Comparison of ENCODE assay signal across 7 mouse cellular contexts in the genomic region with DNA sequence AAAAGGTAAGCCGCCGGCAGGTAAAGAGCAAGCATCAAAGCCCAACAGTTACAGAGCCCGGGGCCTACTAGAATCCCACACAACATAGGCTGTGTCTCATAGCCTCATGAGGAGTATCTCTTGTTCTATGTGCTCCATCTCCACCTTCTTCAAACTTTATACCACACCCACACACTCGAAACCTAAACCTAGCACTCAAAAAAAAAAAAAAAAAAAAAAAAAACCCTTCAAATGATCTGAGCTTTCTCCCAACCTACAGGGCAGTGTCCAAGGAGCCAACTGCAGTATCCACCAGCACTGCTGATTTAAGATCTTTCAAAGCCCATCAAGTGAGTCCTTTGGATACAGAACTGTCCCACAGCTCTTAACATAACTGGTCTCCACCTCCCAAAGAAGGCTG. TPM values are rescaled to one million over a fixed set of nuclear protein-coding genes. Genes with fewer than 3 reads are reported as not detected.
DNase-seq lines count a peak whose midpoint lies in the region; ATAC-seq lines count a peak whose summit lies in the region.

No protein-coding gene starts in this region.

- ATAC-seq in liver, embryonic 11.5 days (replicated peaks; ENCODE audit: low FRiP score), result no peak
- no peak for ATAC-seq in embryonic facial prominence, embryonic 14.5 days (ENCODE audit: low read depth)
- ATAC-seq in neural tube, embryonic 15.5 days (ENCODE audit: low FRiP score), result no peak

- no peaks in the 10 kb centered on the region for H3K27me3 ChIP-seq in liver, embryonic 11.5 days (replicated peaks; ENCODE audit: control insufficient read depth, insufficient read depth, low read length)
- no peaks in the 10 kb centered on the region for H3K27me3 ChIP-seq in embryonic facial prominence, embryonic 14.5 days (replicated peaks; ENCODE audit: control insufficient read depth, insufficient read depth, low read length)
- no peaks in the 10 kb centered on the region for H3K27me3 ChIP-seq in limb, embryonic 10.5 days (ENCODE audit: low read depth, poor library complexity, severe bottlenecking)
- H3K27me3 ChIP-seq in neural tube, embryonic 15.5 days (replicated peaks), result no peaks in the 10 kb centered on the region

- H3K4me2 ChIP-seq in liver, embryonic 11.5 days, result peak overlapping the region; percentile 76
- peak overlapping the region; percentile 89 for H3K4me2 ChIP-seq in embryonic facial prominence, embryonic 14.5 days (ENCODE audit: low read depth, low read length)
- peak overlapping the region; percentile 95 for H3K4me2 ChIP-seq in neural tube, embryonic 15.5 days

- H3K4me3 ChIP-seq in liver, embryonic 11.5 days (ENCODE audit: low read depth, low read length), result peak overlapping the region; percentile 83
- peak overlapping the region; percentile 100 for H3K4me3 ChIP-seq in embryonic facial prominence, embryonic 14.5 days (ENCODE audit: low read depth, low read length)
- H3K4me3 ChIP-seq in limb, embryonic 10.5 days, result peak overlapping the region; percentile 74
- H3K4me3 ChIP-seq in neural tube, embryonic 15.5 days (replicated peaks), result peak overlapping the region; percentile 99

- H3K36me3 ChIP-seq in liver, embryonic 11.5 days (ENCODE audit: control insufficient read depth, insufficient read depth, low read length), result peaks cover 12% of the 10 kb centered on the region; the same call in 1 of the 2 replicates
- H3K36me3 ChIP-seq in embryonic facial prominence, embryonic 14.5 days (ENCODE audit: control insufficient read depth, insufficient read depth, low read length), result peaks cover 36% of the 10 kb centered on the region
- H3K36me3 ChIP-seq in limb, embryonic 10.5 days, result peaks cover 47% of the 10 kb centered on the region
- peaks cover 18% of the 10 kb centered on the region for H3K36me3 ChIP-seq in neural tube, embryonic 15.5 days

- H3K9me3 ChIP-seq in liver, embryonic 11.5 days (ENCODE audit: control insufficient read depth, low read length), result no peaks in the 10 kb centered on the region
- H3K9me3 ChIP-seq in embryonic facial prominence, embryonic 14.5 days (ENCODE audit: control insufficient read depth, low read length), result no peaks in the 10 kb centered on the region
- no peaks in the 10 kb centered on the region for H3K9me3 ChIP-seq in limb, embryonic 10.5 days (replicated peaks)
- no peaks in the 10 kb centered on the region for H3K9me3 ChIP-seq in neural tube, embryonic 15.5 days (replicated peaks)

- H3K27ac ChIP-seq in liver, embryonic 11.5 days (ENCODE audit: low read depth, low read length), result no peak overlapping the region
- H3K27ac ChIP-seq in embryonic facial prominence, embryonic 14.5 days (replicated peaks; ENCODE audit: low read depth, low read length), result no peak overlapping the region
- no peak overlapping the region for H3K27ac ChIP-seq in limb, embryonic 10.5 days
- peak overlapping the region; percentile 98; the same call in 1 of the 2 replicates for H3K27ac ChIP-seq in neural tube, embryonic 15.5 days (replicated peaks)

- no peak for DNase-seq in liver, embryonic 11.5 days (ENCODE audit: low spot score)
- no peak for DNase-seq in liver
- DNase-seq in embryonic facial prominence, embryonic 14.5 days (ENCODE audit: low spot score), result no peak
- no peak for DNase-seq in limb, embryonic 10.5 days (ENCODE audit: low spot score)
- DNase-seq in adrenal gland, postnatal 36 days, result no peak
- DNase-seq in cerebellum, postnatal 14 days, result no peak

- H3K9ac ChIP-seq in liver, embryonic 11.5 days (ENCODE audit: low read depth, low read length), result peak overlapping the region; percentile 81; the same call in 1 of the 2 replicates
- H3K9ac ChIP-seq in embryonic facial prominence, embryonic 14.5 days (ENCODE audit: low read depth, low read length), result 0 out of 2 replicates have a peak overlapping the region, but pooled peaks have one; percentile 25
- peak overlapping the region; percentile 90 for H3K9ac ChIP-seq in neural tube, embryonic 15.5 days (replicated peaks)

- peaks cover 20% of the 10 kb centered on the region for H3K4me1 ChIP-seq in liver, embryonic 11.5 days (replicated peaks; ENCODE audit: control insufficient read depth, insufficient read depth, low read length)
- peaks cover 23% of the 10 kb centered on the region for H3K4me1 ChIP-seq in embryonic facial prominence, embryonic 14.5 days (ENCODE audit: control insufficient read depth, insufficient read depth, low read length)
- peaks cover 27% of the 10 kb centered on the region for H3K4me1 ChIP-seq in limb, embryonic 10.5 days
- H3K4me1 ChIP-seq in neural tube, embryonic 15.5 days, result peaks cover 36% of the 10 kb centered on the region

- WGBS in liver, embryonic 11.5 days, result 88% methylated on average over 4 of the region's 4 CpGs
- WGBS in embryonic facial prominence, embryonic 14.5 days, result 88% methylated on average over 4 of the region's 4 CpGs
- 93% methylated on average over 4 of the region's 4 CpGs for WGBS in limb, embryonic 10.5 days
- 90% methylated on average over 4 of the region's 4 CpGs for WGBS in neural tube, embryonic 15.5 days

RNA-seq across cellular contexts. Expression of a gene that starts 1.5 kb away (rescaled TPM):
- polyA plus RNA-seq in liver, embryonic 11.5 days (2014; fragmentation: Nextera tagmentation; extraction: Ambion mirVana), result 42.7 and 46.7 TPM in 2 replicates
- polyA plus RNA-seq in embryonic facial prominence, embryonic 14.5 days (2014; fragmentation: Nextera tagmentation; extraction: Ambion mirVana), result 28.0 TPM in 2 replicates
- 39.0 and 43.0 TPM in 2 replicates for polyA plus RNA-seq in limb, embryonic 10.5 days (2016; fragmentation: Nextera tagmentation; extraction: Ambion mirVana)
- 29.2 and 30.5 TPM in 2 replicates for polyA plus RNA-seq in neural tube, embryonic 15.5 days (2015; fragmentation: Nextera tagmentation; extraction: Ambion mirVana)
- total RNA-seq in adrenal gland, postnatal 36 days (2021), result 10 to 100 TPM; 24.3 to 25.5 TPM

RNA-seq across cellular contexts. Expression of a gene that starts 1.6 kb away (rescaled TPM):
- 17.4 and 19.3 TPM in 2 replicates for polyA plus RNA-seq in liver, embryonic 11.5 days (2014; fragmentation: Nextera tagmentation; extraction: Ambion mirVana)
- 17.3 and 22.2 TPM in 2 replicates for polyA plus RNA-seq in embryonic facial prominence, embryonic 14.5 days (2014; fragmentation: Nextera tagmentation; extraction: Ambion mirVana)
- polyA plus RNA-seq in limb, embryonic 10.5 days (2016; fragmentation: Nextera tagmentation; extraction: Ambion mirVana), result 32.9 and 43.1 TPM in 2 replicates
- 18.9 and 24.6 TPM in 2 replicates for polyA plus RNA-seq in neural tube, embryonic 15.5 days (2015; fragmentation: Nextera tagmentation; extraction: Ambion mirVana)
- 10 to 100 TPM; 24.6 to 32.5 TPM for total RNA-seq in adrenal gland, postnatal 36 days (2021)

Comparison
In these comparisons a context has a peak if more than half of its experiments do, and no peak if none do; other contexts are left out.
1. H3K9ac ChIP-seq: peak in every context shown above with its lines; median percentile 90 in neural tube, embryonic 15.5 days; 81 in liver, embryonic 11.5 days; 25 in embryonic facial prominence, embryonic 14.5 days.